Mouse (Mus musculus): Measurements from ENCODE around the gene Tbl3.

Tbl3 gene

DNA sequence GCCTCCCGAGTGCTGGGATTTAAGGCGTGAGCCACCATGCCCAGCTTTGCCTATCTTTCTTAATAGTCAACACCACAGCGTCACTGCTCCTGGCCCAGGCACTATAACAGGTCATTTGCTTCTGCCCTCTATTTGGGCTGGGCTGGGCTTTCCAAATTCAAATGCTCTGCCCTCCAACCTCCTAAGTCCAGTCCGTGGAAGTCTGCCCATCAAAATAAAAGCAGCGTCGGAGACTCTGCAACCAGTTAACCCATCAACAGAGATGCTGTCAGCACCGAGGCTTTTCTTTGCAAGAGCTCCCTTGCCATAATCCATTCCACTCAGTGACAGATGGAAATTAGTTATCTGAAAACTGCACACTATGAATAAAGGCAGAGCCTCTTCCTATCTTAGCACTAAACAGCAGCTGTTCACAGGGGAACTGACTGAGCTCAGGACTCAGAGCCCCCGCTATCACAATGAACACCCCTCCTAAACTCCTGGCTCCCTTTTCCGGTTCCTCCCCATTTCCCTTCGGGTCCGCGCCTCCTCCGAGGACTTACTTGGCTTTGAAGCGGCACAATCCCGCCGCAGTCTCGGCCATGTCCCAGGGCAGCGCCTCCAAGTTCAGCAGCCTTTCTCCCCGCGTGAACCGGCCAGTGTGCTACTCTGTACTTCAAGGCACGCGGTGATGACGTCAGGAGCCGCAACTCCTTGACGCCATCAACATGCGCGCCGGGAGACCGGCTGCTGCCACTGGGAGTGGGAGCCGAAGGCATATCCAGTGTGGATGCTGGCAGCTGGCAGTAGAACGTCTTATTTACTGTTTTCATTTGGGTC is at the start of gene Tbl3:
Gene Tbl3, minus strand, starts transcription at position 679 of the 819 bp plus-strand sequence.
- DNase-seq, result peak; percentile 93

DNA sequence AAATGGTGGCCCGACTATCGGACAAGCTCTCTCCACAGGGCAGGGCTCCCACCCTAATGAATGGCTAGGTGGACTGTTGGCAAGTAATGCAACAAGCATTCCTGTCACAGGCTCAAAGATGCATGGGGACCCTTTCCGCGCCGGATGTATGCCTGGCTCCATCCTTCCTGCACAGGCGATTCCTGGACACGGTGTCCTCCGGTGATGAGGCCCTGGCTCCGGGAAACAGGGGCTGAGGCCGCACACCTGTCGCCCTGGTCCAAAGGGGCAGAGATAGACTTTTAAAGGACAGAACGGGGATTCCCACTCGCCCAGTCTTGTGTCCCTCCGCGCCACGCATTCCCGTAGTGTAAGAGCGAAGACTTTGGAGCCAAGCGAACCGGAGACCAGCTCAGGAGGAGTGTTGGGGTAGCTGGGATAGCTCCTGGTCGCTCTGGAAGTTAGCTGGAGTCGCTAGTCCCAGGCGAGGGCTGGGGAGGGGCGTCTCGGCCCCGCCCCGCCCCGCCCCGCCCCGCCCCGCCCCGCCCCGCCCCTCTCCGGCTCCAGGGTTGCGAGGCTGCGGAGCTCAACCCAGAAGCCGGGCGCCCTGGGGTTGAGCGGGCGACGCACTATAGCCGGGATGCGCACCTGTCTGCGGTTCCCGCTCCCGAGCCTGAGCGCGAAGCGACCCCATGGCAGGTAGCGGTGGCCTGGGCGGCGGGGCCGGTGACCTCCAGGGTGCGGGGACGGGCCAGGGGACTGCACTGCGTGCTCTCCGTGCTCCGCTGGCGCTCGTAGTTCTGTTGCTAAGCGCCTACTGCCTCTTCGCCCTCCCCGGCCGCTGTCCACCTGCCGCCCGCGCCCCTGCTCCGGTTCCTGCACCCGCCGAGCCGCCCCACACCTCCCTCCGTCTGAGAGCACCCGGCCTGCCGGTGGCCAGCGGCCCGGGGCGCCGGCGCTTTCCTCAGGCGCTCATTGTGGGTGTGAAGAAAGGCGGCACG is 45.2 kb upstream of the Tbl3 start, which contains the start of gene Hs3st6:
Gene Hs3st6, plus strand, starts transcription at position 574 of the 980 bp plus-strand sequence.
- peak; percentile 29 for DNase-seq

DNA sequence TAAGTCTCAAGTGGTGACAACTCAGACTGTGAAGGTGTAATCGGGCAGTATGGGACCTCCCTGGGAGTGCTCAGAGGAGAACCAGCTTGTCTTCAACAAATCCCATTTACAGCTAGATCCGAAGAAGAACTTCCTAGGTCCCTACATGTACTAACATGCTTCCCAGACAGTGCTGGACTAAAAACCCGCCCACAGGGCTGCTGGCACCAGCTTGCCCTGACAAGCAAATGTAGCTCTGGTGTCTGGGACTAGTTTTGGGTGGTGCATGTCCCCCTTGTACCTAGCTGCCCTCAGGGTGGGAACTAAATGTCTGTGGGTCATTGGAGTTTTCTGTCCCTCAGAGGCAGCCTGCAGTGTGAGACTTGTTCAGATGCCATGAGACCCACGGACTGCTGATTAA is 44.1 kb upstream of the Tbl3 start:
- DNase-seq, result no peak

DNA sequence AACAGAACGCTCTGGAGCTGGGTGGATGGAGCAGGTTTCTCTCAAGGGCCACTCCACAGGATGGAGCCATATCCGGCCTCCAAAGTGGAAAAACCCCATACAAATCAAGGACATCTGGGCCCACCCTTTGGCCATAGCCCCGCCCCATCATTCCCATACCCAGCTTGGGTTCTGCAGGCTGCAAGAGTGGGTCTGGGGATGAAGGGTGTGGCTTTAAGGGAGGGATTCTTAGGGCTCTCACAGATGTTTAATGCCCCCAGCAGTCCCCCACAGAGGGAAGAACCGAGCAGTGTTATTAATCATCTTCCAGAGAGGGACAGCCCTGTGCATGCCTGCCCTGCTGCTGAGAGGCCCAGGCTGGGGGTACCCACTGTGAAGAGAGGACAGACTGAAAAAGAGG is 39.5 kb upstream of the Tbl3 start:
- no peak for DNase-seq

DNA sequence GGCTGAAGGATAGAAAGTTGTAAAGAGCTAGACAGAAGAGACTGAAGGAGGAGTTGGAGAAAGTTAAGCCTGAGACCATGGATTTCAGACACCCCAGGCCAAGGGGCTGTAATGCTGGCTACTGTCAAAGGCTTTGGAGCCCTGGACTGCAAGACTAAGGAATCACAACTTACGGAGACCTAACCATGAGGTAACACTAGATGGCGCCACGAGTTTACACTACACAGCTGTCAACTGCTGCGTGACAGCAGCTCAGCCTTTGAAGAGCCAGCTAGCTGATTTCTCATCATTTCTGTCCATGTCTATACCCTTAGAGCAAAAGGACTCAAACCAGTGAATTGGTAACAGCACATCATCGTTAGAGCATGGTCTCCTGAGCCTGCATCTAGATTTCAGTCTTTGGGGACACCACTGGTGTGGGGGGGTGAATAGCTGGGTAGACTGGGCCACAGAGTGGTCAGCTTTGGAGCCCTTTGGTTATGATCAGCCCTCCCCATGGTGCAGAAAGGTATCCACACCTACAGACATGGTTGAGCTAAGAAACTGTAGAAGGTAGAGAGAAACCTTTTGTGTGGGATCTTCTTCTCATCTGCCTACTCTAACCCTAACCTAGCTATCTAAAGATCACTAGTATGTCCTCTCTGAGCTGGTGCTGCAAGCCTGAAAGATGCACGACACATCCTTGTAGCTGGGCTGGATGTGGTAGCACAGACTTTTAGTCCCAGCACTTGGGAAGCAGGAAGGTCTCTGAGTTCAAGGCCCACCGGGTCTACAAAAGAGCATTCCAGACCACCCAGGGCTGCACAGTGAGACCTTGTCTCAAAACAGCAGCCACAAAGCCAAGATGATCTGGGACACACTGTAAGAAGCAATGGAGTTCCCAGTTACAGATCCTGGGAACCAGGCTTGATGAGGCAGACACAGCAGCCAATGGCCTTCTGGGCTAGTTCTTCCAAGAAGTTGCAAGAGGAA is 38.4 kb upstream of the Tbl3 start:
- DNase-seq, result peak; percentile 83

DNA sequence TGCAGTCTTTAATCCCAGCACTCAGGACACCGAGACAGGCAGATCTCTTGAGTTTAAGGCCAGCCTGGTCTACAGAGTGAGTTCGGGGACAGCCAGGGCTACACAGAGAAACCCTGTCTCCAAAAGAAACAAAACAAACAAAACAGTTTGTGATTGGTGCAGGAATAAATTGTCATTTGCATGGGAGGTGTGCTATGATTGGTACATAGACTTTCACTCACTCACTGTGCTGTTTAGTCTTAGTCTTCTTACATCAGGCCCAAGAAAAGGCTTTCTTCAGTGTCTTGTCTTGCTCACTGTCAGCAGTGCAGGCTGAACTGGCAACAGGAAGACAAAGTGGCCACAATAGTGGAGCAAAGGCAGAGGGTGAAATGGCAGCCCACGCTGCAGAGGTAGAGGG is 36.9 kb upstream of the Tbl3 start:
- no peak for DNase-seq

DNA sequence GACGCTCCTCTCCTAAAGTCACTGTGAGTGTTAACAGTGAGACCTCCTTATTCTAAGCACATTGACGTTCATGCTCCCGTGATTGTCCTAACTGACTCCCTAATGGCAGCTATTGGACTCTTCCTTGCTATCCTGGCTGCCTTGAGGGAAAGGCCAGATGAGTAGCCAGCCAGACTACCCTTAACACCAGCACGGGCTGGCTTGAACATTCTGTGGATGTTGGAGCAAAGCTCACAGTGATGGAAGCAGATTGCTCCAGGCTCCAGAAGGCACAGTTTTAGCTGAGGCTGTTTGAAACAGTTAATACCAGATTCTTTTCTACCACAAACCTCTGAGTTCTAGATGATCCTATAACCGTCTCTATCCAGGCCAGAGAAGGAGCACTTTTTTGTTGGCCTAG is 36.4 kb upstream of the Tbl3 start:
- DNase-seq, result no peak

DNA sequence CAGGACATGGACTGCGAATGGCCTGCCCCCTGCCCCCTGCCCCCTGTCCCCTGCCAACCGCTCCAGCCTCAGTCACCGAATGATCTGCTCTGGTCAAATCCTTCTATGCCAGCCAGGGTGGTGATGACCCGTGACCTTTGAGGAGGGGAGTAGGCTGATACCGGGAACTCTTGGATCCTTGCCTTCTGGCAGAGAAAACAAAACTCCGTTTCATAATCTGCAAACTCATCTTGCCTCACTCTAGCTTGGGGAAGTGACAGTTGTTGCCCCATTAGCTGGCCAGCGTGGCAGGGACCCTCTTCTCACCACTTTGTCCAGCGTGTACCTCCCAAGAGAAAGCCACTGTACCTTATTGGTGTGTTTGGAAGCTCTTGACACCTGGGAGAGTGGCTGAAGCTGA is 34.8 kb upstream of the Tbl3 start:
- DNase-seq, result no peak

DNA sequence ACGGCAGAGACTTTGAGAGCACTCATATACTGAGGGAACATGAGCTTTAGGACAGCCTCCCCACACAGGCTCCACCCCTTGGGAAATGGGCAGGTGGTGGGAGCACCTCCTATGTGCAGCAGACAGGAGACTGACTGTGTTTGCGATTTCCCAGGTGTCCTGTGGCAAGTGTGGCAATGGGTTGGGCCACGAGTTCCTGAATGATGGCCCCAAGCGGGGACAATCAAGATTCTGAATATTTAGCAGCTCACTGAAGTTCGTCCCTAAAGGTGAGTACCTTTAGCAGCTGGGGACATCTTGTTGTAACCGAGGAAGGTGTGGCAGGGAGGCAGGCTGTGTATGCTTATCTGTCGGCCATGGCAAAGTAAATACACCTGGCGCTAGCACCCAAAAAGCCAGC is 32.5 kb upstream of the Tbl3 start:
- no peak for DNase-seq

DNA sequence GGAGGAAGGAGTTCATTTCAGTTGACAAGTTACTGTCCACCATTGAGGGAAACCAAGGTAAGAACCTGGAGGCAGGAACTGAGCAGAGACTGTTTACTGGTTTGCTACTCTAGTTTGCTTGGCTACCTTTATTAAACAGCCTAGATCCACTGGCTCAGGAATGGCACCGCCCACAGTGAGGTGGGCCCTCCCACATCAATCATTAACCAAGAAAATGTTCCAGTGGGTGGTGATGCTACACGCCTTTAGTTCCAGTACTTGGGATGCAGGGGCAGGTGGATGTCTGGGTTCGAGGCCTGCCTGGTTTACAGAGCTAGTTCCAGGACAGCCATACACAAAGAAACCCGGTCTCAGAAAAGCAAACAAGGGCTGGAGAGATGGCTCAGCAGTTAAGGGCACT is 30.8 kb upstream of the Tbl3 start:
- DNase-seq, result no peak

DNA sequence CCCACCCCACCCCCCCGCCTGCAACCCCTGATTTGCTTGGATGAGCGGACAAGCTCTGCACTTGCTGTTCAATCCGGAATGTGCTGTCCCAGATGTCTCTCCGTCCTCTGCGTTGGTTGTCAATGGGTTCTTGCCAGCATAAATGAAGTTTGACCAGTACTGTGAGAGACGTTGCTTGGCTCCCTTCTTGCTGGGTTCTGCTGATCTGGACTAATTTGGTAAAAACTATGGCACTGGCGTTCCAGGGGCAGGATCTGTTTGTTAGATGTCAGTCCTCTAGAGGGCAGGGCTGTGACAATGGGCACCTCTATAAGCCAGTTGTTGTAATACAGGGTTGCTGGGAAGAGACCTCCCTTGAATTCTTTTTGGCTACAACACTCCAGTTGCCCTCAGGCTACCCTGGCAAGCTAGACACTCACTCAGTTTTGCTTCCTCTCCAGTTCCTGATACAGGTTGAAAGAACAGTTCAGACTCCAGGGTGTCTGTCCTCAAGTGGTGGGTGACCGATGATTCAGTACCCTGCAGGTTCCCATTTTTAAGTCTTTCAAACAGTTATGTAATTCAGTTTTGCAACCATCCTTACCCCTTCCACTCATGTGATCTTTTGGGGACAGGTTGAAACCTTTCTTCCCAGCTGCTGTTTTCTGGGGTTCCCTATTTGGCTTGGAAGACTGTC is 29.8 kb upstream of the Tbl3 start:
- no peak for DNase-seq

DNA sequence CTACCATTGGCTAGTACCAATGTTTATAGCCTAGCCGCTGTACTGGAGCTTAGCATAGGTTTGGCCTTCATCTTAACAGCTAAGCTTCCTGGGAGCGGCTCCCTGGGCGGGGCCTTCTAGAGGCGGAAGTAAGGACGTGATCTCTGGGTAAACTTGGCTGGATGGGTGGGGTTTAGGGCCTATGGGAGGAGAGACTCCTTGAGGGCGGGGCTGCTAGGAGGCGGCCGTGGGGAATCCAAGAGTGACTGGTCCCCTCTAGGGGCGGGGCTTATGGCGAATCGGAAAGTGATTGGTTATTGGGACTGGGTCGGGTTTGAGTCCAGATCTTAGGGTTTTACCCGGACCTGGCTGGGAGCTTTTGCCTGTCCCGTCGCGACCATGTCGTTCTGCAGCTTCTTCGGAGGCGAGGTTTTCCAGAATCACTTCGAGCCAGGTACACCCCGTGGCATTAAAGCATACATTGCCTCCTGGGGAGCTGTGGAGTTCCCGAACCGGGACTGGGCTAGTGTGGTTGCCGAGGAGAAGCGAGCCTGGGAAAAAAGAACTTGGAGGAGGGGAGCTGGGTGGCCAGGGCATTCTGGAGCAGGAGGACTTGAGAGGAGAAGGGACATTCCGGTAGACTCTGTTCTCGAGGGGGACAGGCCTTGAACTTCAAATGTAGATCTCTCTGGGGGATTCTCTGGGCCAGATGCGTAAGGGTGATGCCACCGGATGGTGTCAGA is 29.0 kb upstream of the Tbl3 start, which contains the start of gene Msrb1:
Gene Msrb1, plus strand, starts transcription at position 313 of the 722 bp plus-strand sequence.
- DNase-seq, result peak; percentile 97

DNA sequence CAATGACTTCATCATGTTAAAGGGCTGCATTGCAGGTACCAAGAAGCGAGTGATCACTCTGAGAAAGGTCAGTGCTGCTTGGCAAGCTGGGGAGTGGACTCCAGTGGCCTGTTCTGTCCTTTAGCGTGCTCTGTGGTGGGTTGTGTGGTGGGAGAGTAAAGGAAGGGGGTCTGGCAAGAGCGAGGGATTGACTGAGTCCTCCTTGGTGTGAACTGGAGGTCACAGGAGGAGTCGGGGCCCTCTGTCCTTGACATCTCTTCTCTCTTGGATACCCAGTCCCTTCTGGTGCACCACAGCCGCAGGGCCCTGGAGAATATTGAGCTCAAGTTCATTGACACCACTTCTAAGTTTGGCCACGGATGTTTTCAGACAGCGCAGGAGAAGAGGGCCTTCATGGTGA is 28.0 kb upstream of the Tbl3 start:
- DNase-seq, result no peak

DNA sequence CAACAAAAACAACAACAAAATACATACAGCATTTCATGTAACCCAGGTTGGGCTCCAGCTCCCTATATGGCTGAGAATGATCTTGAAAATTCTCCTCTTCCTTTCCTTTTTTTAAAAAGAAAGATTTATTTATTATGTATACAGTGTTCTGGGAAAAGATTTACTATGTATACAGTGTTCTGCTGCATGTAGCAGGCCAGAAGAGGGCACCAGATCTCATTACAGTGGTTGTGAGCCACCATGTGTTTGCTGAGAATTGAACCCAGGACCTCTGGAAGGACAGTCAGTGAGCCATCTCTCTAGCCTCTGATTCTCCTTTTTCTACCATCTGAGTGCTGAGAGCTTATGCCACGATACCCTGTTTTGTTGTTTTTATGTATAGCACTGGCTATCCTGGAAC is 27.1 kb upstream of the Tbl3 start:
- no peak for DNase-seq

DNA sequence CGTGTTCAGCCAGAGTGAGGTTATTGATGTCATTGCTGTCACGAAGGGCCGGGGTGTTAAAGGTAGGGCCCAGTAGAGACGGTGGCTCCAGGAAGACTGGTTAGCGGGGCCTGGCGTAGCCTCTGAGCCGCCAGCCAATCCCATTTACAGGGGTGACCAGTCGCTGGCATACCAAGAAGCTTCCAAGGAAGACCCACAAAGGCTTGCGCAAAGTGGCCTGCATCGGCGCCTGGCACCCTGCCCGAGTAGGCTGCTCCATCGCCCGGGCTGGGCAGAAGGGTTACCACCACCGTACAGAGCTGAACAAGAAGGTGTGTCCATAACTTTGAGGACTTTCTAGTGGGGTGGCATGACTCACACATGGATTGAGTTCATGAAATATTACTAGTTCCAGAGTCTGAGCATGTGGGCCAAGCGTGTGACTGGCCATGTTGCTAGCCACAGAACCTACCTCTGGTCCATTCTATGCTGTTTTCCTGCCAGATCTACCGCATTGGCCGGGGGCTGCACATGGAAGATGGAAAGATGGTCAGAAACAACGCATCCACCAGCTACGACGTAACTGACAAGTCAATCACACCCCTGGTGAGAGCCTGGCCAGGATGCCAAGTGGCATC is 26.1 kb upstream of the Tbl3 start:
- no peak for DNase-seq

DNA sequence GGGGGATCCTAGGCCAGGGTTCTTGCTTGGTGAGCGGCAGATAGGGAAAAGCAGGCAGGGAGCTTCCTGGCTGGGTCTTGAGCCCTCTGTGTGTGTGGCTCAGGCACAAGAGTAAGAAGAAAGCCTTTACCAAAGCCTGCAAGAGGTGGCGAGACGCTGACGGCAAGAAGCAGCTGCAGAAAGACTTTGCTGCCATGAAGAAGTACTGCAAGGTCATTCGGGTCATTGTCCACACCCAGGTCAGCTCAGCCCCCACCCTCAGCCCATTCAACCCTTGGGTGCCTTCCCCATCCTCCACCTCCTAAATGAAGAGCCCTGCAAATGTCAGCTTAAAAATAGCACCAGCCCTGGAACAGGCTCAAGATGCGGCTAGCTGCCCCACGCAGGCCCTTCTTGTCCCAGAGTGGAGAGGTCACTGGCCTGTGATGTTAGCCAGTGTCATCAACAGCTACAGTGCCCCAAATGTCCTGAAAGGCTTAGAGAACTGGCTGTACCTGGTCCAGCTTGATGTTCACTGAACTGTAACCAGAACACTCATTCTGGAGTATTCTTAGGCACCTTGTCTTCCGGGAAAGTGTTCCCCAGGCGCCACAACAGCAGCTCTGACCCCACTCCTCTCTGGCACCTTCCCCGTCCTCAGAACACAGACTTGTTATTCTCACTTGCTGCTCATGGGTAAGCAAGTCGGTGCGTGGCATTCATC is 24.9 kb upstream of the Tbl3 start:
- DNase-seq, result no peak

DNA sequence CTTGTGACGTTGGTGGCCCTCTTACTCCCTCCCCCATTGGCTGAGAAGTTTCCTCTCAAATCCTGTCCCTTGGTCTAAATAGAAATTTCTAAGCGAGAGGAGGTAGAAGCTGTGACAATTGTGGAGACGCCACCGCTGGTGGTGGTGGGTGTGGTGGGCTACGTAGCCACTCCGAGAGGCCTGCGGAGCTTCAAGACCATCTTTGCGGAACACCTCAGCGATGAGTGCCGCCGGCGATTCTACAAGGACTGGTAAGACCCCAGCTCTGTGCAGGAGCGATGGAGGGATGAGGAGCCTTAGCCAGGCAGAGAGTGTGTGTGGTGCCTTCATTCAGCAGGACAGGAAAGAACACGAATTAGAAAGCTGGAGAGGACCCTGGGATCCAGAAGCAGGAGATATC is 23.3 kb upstream of the Tbl3 start:
- DNase-seq, result no peak

DNA sequence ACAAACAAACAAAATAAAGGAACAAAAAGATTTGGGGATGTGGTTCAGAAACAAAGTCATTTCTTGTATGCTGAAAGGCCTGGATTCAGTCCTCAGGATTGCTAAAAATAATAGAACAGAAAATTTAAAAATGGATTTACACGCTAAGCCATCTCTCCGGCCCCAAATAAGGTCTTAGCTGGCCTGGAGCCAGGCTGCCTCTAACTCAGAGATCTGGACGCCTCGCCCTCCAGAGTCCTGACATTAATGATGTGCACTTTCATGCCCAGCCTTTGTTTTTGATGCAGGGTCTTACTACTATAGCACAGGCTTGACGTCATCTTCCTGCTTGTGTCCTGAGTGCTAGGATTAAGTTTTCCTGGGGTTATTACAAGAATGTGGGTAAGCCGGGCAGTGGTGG is 21.6 kb upstream of the Tbl3 start:
- no peak for DNase-seq

DNA sequence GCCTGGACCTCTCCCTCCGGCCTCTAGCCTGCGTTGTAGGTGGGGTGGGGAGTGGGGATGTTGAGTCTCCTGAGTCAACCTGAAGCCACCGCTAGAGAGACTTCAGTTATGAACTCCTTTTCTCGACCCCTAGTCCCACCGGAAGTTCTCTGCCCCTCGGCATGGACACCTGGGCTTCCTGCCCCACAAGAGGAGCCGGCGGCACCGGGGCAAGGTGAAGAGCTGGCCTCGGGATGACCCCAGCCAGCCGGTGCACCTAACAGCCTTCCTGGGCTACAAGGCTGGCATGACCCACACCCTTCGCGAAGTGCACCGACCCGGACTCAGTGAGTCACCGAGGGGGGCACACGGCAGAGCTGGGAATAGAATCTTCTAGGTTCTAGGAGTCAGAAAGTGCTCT is 20.7 kb upstream of the Tbl3 start:
- DNase-seq, result no peak

DNA sequence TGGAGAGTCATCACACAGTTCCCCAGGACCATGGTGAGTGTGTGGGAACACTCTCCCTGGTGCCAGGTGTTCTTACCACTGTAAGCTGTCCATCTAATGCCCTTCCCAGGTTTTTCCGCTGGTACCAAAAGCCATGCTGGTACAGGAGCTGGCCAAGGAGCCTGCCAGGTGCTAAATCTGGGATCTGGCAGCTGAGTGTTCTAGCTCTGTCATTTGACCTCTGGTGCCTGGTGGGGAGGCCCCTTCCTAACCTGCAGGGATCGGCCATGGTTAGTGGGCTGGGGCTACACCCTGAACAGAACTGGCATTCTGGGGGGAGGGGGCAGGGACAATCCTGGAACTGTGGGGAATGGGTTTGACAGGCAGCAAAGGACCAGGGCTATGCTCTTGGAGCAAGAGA is 20.2 kb upstream of the Tbl3 start, which contains the start of gene Rpl3l:
Gene Rpl3l, plus strand, starts transcription at position 203 of the 400 bp plus-strand sequence.
- DNase-seq, result no peak
